Mouse (Mus musculus) neural tube, embryonic 12.5 days (tissue): ENCODE data around the gene Ube2c. TPM values are rescaled to one million over a fixed set of nuclear protein-coding genes. Genes with fewer than 3 reads are reported as not detected.

Source experiments
- ATAC-seq: fragments of 200-750 bp; cut with Nextera tagmentation; 2 replicates; pipeline ENCODE4 v1.8.0; 2017; ENCODE audit warnings: low read depth, mild to moderate bottlenecking, moderate TSS enrichment, moderate library complexity; ENCODE audit not compliant: low FRiP score
- H3K27ac ChIP-seq: fragments of 300-500 bp; sonication (generic); 2 replicates; pipeline ENCODE4 v1.5.1; 2016
- H3K27me3 ChIP-seq: fragments of 300-500 bp; sonication (generic); replicated peaks from 2 replicates; pipeline ENCODE4 v1.6.1; 2016; ENCODE audit warnings: mild to moderate bottlenecking
- H3K36me3 ChIP-seq: fragments of 300-500 bp; sonication (generic); 2 replicates; pipeline ENCODE4 v1.6.1; 2016; ENCODE audit warnings: mild to moderate bottlenecking
- H3K4me1 ChIP-seq: fragments of 300-500 bp; sonication (generic); 2 replicates; pipeline ENCODE4 v1.6.1; 2016
- H3K4me2 ChIP-seq: fragments of 300-500 bp; sonication (generic); replicated peaks from 2 replicates; pipeline ENCODE4 v1.6.1; 2016; ENCODE audit warnings: mild to moderate bottlenecking
- H3K4me3 ChIP-seq: fragments of 300-500 bp; sonication (generic); 2 replicates; pipeline ENCODE4 v1.5.1; 2016
- H3K9ac ChIP-seq: fragments of 300-500 bp; sonication (generic); 2 replicates; pipeline ENCODE4 v1.6.1; 2016; ENCODE audit warnings: mild to moderate bottlenecking
- H3K9me3 ChIP-seq: fragments of 300-500 bp; sonication (generic); 2 replicates; pipeline ENCODE4 v1.6.1; 2016; ENCODE audit warnings: mild to moderate bottlenecking
- WGBS: fragments of 180-500 bp; shearing (Covaris S2); methylation state at CpG from one replicate; pipeline ENCODE4 v1.1.7; 2016; 5-methylcytosine and 5-hydroxymethylcytosine counted together
- polyA plus RNA-seq: library from polyadenylated mRNA; unstranded; fragments of >200 nt; fragmentation: Nextera tagmentation; extraction: Ambion mirVana; gene quantifications from 2 replicates; pipeline ENCODE4 v1.2.1, GENCODE M21; 2016

Gene Ube2c
- polyA plus RNA-seq, 1 experiment from 2014 or later = 311 TPM

DNA sequence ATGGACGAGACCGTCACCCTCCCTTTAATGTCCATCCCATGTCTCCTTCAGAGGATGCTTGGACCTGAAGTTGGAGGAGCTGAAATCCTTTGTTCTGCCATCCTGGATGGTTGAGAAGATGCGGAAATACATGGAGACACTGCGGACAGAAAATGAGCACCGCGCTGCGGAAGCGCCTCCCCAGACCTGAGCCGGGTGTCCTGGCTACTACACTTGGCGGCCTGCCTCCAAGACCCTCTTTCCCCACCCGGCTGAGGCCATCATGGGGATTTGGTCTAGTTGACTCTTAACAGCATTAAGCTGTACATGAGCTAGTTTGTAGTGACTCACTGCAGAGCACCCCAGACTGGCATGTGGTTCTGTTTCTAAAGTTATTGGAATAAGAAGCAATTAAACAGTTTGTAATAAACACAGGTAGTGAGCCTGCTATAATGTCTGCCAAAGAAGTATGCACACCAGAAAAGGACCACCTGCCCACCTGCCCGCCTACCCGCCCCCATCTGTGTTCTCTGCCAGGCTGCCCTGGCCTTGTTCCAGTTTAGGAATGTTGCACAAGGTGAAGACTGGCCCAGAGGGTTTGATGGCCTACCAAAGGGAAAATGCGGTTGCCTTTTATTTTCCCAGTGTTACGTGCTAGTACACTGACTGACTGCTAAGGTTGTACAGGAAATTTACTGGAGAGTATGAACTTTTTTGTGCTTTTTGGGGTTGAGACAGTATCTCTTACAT is 1.7 kb upstream of the Ube2c start:
- no peak overlapping the region for H3K4me3 ChIP-seq
- no peaks in the 10 kb centered on the region for H3K27me3 ChIP-seq
- H3K4me2 ChIP-seq = no peak overlapping the region
- peaks cover 22% of the 10 kb centered on the region for H3K4me1 ChIP-seq
- no peaks in the 10 kb centered on the region for H3K9me3 ChIP-seq
- H3K36me3 ChIP-seq = peaks cover 62% of the 10 kb centered on the region
- ATAC-seq = no peak
- H3K9ac ChIP-seq = no peak overlapping the region
- WGBS = 94% methylated on average over 15 of the region's 15 CpGs
- no peak overlapping the region for H3K27ac ChIP-seq

DNA sequence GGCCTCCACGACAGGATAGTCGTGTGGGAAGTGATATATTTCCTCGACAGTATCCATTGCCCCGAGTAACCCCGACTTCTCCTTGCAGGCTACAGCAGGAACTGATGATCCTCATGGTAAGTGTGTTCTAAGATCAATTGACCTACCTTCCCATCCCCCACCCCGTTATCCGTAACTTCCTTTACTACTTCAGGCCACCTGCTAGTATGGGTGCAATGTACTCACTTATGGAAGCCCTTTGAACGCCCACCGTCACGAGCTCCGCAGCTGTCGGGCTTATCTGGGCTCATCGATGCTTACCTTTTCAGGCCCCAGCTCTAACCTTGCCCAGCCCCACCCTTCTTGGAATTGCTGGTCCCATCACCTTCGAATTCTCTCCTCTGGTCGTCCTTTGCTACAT is 581 bp downstream of the Ube2c start:
- ATAC-seq = no peak
- 5% methylated on average over 15 of the region's 15 CpGs for WGBS
- H3K4me2 ChIP-seq = peak overlapping the region; percentile 78
- H3K4me1 ChIP-seq = peaks cover 22% of the 10 kb centered on the region
- H3K36me3 ChIP-seq = peaks cover 46% of the 10 kb centered on the region
- peak overlapping the region; percentile 52 for H3K9ac ChIP-seq
- no peak overlapping the region for H3K27ac ChIP-seq
- no peaks in the 10 kb centered on the region for H3K9me3 ChIP-seq
- H3K4me3 ChIP-seq = peak overlapping the region; percentile 65
- no peaks in the 10 kb centered on the region for H3K27me3 ChIP-seq

DNA sequence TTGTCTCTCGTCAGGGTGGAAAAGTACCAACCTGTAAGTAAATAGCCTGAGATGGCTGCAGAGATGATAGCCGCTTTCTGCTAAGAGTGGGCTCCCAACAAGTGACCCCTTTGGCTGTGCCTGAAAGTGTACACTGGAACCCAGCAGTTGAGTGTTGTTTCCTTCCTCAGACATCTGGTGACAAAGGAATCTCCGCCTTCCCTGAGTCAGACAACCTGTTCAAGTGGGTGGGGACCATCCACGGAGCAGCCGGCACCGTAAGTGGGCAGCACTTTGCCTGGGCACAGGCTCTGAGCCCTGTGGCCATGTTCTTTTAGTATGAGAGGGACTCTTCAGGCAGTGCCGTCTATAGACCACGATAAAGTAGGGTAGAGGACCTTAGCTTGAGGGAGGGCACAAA is 1.4 kb downstream of the Ube2c start:
- no peaks in the 10 kb centered on the region for H3K27me3 ChIP-seq
- no peak for ATAC-seq
- H3K4me1 ChIP-seq = peaks cover 22% of the 10 kb centered on the region
- WGBS = 82% methylated on average over 8 of the region's 8 CpGs
- peak overlapping the region; percentile 78 for H3K4me2 ChIP-seq
- peak overlapping the region; percentile 52 for H3K9ac ChIP-seq
- H3K4me3 ChIP-seq = peak overlapping the region; percentile 65
- H3K27ac ChIP-seq = no peak overlapping the region
- no peaks in the 10 kb centered on the region for H3K9me3 ChIP-seq
- H3K36me3 ChIP-seq = peaks cover 38% of the 10 kb centered on the region

DNA sequence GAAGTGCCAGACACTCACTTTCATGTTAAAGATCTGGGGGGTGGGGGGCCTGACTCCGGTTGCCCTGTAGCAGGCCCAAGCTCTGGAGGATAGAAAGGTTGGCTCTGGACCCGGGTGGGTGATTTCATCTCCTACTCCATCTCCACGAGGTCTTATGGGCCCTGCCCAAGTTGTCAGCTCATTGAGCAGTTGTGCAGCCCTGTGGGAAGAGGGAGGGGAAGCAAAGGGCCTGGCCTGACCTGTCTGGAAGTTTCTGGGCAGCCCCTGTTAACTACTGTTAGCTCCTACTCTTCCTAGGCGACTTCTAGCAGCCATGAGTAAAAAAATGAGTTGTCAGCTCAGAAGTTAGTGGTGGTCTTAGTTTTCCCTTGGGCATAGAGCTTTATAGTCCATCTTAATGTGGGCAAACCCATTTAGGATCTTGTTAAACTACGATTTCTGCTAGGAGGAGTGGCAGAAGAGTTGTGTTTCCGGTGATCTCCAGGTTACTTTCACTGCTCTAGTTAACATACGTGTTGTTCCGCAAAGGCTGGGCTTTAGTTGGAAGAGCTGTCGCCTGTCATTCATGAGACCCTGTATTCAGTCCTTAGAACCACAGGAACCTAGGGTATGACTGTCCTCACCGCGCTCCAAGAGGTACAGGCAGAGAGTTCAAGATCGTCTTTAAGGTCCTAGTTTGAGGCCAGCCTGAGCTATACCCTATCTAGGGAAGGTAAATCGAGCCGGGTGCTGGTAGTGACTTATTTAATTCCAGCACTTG is 3.7 kb downstream of the Ube2c start:
- ATAC-seq = no peak
- no peaks in the 10 kb centered on the region for H3K9me3 ChIP-seq
- WGBS = 79% methylated on average over 14 of the region's 14 CpGs

GRCm38 (mm10) chr2:164773989-164774364 is 4.3 kb downstream of the Ube2c start:
- Histone ChIP-seq H3K27ac (no peak overlapping the region), H3K4me3 (no peak overlapping the region)
- 92% methylated on average over 5 of the region's 5 CpGs for WGBS

More for the DNA sequence above, 3.7 kb downstream of the Ube2c start:
- Histone ChIP-seq H3K36me3 (peaks cover 16% of the 10 kb centered on the region), H3K4me1 (peaks cover 22% of the 10 kb centered on the region), H3K9ac (no peak overlapping the region), H3K27ac (no peak overlapping the region), H3K4me2 (no peak overlapping the region), H3K4me3 (no peak overlapping the region), H3K27me3 (no peaks in the 10 kb centered on the region)

DNA sequence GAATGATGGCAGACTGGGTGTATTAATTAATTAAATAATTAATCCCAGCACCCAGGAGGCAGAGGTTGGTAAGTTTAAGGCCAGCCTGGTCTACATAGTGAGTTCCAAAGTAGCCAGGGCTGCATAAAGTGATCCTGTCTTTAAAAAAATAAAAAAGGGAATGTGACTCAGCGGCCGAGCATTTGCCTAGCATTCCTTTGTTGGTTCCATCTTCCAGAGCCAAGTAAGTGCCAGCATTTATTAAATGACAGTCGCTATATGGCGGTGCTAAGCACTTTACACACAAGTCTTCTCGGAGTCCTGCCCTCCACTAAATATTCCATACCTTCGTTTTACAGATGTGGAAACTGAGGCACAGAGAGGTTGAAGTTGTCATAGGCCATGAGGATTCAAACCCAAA is 6.4 kb downstream of the Ube2c start:
- Histone ChIP-seq H3K9me3 (no peaks in the 10 kb centered on the region), H3K27ac (no peak overlapping the region), H3K4me1 (peaks cover 9% of the 10 kb centered on the region), H3K36me3 (peaks cover 14% of the 10 kb centered on the region), H3K9ac (no peak overlapping the region), H3K27me3 (no peaks in the 10 kb centered on the region), H3K4me3 (no peak overlapping the region), H3K4me2 (no peak overlapping the region)
- WGBS = 85% methylated on average over 6 of the region's 6 CpGs
- ATAC-seq = no peak

More at GRCm38 (mm10) chr2:164773989-164774364, 4.3 kb downstream of the Ube2c start:
- Histone ChIP-seq H3K9me3 (no peaks in the 10 kb centered on the region), H3K36me3 (peaks cover 15% of the 10 kb centered on the region), H3K27me3 (no peaks in the 10 kb centered on the region), H3K9ac (no peak overlapping the region), H3K4me2 (no peak overlapping the region), H3K4me1 (peaks cover 22% of the 10 kb centered on the region)
- no peak for ATAC-seq

DNA sequence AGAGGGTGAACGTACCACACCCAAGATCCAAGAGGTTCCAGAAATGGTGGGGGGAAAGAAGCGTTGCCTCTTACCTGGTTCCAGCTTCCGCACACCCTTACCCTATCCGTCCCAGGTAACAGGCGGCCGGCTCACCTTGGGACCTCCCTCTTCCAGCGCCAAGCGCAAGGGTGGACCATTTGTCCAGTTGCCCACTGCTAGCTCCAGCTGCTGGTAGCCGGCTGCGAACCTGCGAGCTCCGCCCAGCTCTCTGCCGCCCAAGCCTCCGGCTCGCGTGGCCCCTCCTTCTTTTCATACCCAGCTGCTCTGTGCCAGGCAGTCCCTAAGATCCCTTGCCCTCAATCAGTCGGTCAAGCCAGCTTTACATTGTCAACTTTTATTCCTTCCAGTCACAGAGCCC is 7.1 kb downstream of the Ube2c start:
- WGBS = 66% methylated on average over 17 of the region's 17 CpGs
- Histone ChIP-seq H3K36me3 (peaks cover 7% of the 10 kb centered on the region; the same call in 1 of the 2 replicates), H3K4me3 (no peak overlapping the region), H3K4me2 (no peak overlapping the region), H3K27me3 (no peaks in the 10 kb centered on the region), H3K27ac (no peak overlapping the region), H3K9ac (no peak overlapping the region), H3K9me3 (no peaks in the 10 kb centered on the region), H3K4me1 (peaks cover 2% of the 10 kb centered on the region; the same call in 1 of the 2 replicates)
- no peak for ATAC-seq

- no peak for ATAC-seq
- H3K27me3 ChIP-seq = no peaks in the 10 kb centered on the region
- no peak overlapping the region for H3K4me2 ChIP-seq
- 0 out of 2 replicates have a peak, but pooled peaks cover 1% of the 10 kb centered on the region for H3K36me3 ChIP-seq
- 83% methylated on average over 30 of the region's 30 CpGs for WGBS
- no peak overlapping the region for H3K4me3 ChIP-seq
- no peaks in the 10 kb centered on the region for H3K9me3 ChIP-seq
- H3K9ac ChIP-seq = no peak overlapping the region; the same call in 1 of the 2 replicates
- no peaks in the 10 kb centered on the region for H3K4me1 ChIP-seq
- no peak overlapping the region for H3K27ac ChIP-seq
Measured at GRCm38 (mm10) chr2:164777246-164778014, 7.7 kb downstream of the Ube2c start.

- WGBS = 92% methylated on average over 11 of the region's 11 CpGs
- Histone ChIP-seq H3K36me3 (no peaks in the 10 kb centered on the region), H3K27me3 (no peaks in the 10 kb centered on the region), H3K9ac (no peak overlapping the region), H3K4me1 (no peaks in the 10 kb centered on the region), H3K9me3 (no peaks in the 10 kb centered on the region), H3K27ac (no peak overlapping the region), H3K4me3 (no peak overlapping the region), H3K4me2 (no peak overlapping the region)
- no peak for ATAC-seq
Measured at GRCm38 (mm10) chr2:164778015-164778287, 8.3 kb downstream of the Ube2c start.

GRCm38 (mm10) chr2:164778809-164779208 is 9.1 kb downstream of the Ube2c start:
- 87% methylated on average over 7 of the region's 7 CpGs for WGBS
- Histone ChIP-seq H3K27me3 (no peaks in the 10 kb centered on the region), H3K4me1 (no peaks in the 10 kb centered on the region), H3K4me3 (no peak overlapping the region), H3K27ac (no peak overlapping the region), H3K36me3 (no peaks in the 10 kb centered on the region), H3K9me3 (no peaks in the 10 kb centered on the region), H3K9ac (no peak overlapping the region), H3K4me2 (no peak overlapping the region)
- ATAC-seq = no peak

GRCm38 (mm10) chr2:164779481-164780086 is 9.9 kb downstream of the Ube2c start, which contains the start of gene Tnnc2:
Gene Tnnc2, minus strand, starts transcription at chr2:164779967.
- no peak within 1 kb of the TSS for H3K9ac ChIP-seq
- H3K27ac ChIP-seq = no peak within 1 kb of the TSS
- ATAC-seq = no peak
- no peaks in the 10 kb centered on the region for H3K4me1 ChIP-seq
- H3K36me3 ChIP-seq = no peaks in the 10 kb centered on the region
- 72% methylated on average over 8 of the region's 8 CpGs for WGBS
- H3K4me2 ChIP-seq = no peak within 1 kb of the TSS
- H3K27me3 ChIP-seq = no peaks in the 10 kb centered on the region
- no peak within 1 kb of the TSS for H3K4me3 ChIP-seq
- no peaks in the 10 kb centered on the region for H3K9me3 ChIP-seq

DNA sequence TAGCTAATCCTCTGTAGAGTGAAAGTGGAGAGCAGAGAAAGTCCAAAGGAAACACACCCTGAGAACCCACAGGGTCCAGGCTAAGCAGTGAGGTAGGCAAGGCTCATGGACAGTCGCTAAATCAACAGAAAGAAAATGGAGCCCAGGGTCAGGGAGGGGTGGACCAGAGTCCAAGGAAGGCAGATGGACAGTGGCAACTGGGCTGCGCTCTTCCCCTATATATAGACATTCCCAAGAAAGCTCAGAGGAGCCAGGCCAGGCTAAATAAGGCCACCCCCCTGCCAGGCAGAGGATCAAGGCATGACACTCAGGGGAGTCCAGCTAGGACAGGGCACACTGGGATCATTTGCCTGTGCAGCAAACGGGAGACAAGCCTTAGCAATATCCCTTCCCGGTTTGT is 12.2 kb downstream of the Ube2c start:
- Histone ChIP-seq H3K9ac (no peak overlapping the region), H3K4me1 (no peaks in the 10 kb centered on the region), H3K36me3 (no peaks in the 10 kb centered on the region), H3K27ac (no peak overlapping the region), H3K27me3 (no peaks in the 10 kb centered on the region), H3K4me3 (no peak overlapping the region), H3K4me2 (no peak overlapping the region), H3K9me3 (no peaks in the 10 kb centered on the region)
- 67% methylated on average over 4 of the region's 4 CpGs for WGBS
- ATAC-seq = no peak
